Mouse (Mus musculus): ENCODE results near the gene Wdr91.

Wdr91 gene

GRCm38 (mm10) chr6:34919146-34919545 lies 8.5 kb upstream of the Wdr91 start:
- no peak for DNase-seq (ENCODE audit: low spot score in 2 of 2)

- DNase-seq (ENCODE audit: low spot score in 2 of 2): no peak
Observed at GRCm38 (mm10) chr6:34914462-34914861, 3.8 kb upstream of the Wdr91 start.

- no peak for DNase-seq (ENCODE audit: low spot score in 2 of 2)
Observed at GRCm38 (mm10) chr6:34913341-34914040, 2.8 kb upstream of the Wdr91 start.

GRCm38 (mm10) chr6:34909631-34910345 lies 888 bp downstream of the Wdr91 start:
- no peak for DNase-seq (ENCODE audit: low spot score in 2 of 2)

- no peak for DNase-seq (ENCODE audit: low spot score in 2 of 2)
Observed at GRCm38 (mm10) chr6:34907696-34908260, 2.9 kb downstream of the Wdr91 start.

- no peak for DNase-seq (ENCODE audit: low spot score in 2 of 2)
Observed at GRCm38 (mm10) chr6:34907121-34907614, 3.5 kb downstream of the Wdr91 start.

- no peak for DNase-seq (ENCODE audit: low spot score in 2 of 2)
Observed at GRCm38 (mm10) chr6:34906661-34907060, 4.0 kb downstream of the Wdr91 start.

- DNase-seq (ENCODE audit: low spot score in 2 of 2): no peak
Observed at GRCm38 (mm10) chr6:34906125-34906524, 4.6 kb downstream of the Wdr91 start.

- no peak for DNase-seq (ENCODE audit: low spot score in 2 of 2)
Observed at GRCm38 (mm10) chr6:34904361-34904760, 6.3 kb downstream of the Wdr91 start.

- DNase-seq (ENCODE audit: low spot score in 2 of 2): no peak
Observed at GRCm38 (mm10) chr6:34903851-34904250, 6.8 kb downstream of the Wdr91 start.

GRCm38 (mm10) chr6:34903441-34903840 lies 7.2 kb downstream of the Wdr91 start:
- no peak for DNase-seq (ENCODE audit: low spot score in 2 of 2)

- DNase-seq (ENCODE audit: low spot score in 2 of 2): no peak
Observed at GRCm38 (mm10) chr6:34902578-34902977, 8.1 kb downstream of the Wdr91 start.

GRCm38 (mm10) chr6:34901911-34902444 lies 8.7 kb downstream of the Wdr91 start:
- no peak for DNase-seq (ENCODE audit: low spot score in 2 of 2)

- DNase-seq (ENCODE audit: low spot score in 2 of 2): no peak
Observed at GRCm38 (mm10) chr6:34900990-34901389, 9.7 kb downstream of the Wdr91 start.

GRCm38 (mm10) chr6:34899127-34899526 lies 11.5 kb downstream of the Wdr91 start:
- no peak for DNase-seq (ENCODE audit: low spot score in 2 of 2)

GRCm38 (mm10) chr6:34896168-34896780 lies 14.4 kb downstream of the Wdr91 start:
- no peak for DNase-seq (ENCODE audit: low spot score in 2 of 2)

- no peak for DNase-seq (ENCODE audit: low spot score in 2 of 2)
Observed at GRCm38 (mm10) chr6:34895569-34895968, 15.1 kb downstream of the Wdr91 start.

GRCm38 (mm10) chr6:34889185-34889584 lies 21.5 kb downstream of the Wdr91 start:
- no peak for DNase-seq (ENCODE audit: low spot score in 2 of 2)

- DNase-seq (ENCODE audit: low spot score in 2 of 2): no peak
Observed at GRCm38 (mm10) chr6:34887131-34887850, 23.4 kb downstream of the Wdr91 start.

GRCm38 (mm10) chr6:34884724-34885123 lies 26.0 kb downstream of the Wdr91 start:
- DNase-seq (ENCODE audit: low spot score in 2 of 2): no peak

GRCm38 (mm10) chr6:34879911-34880475 lies 30.7 kb downstream of the Wdr91 start:
- no peak for DNase-seq (ENCODE audit: low spot score in 2 of 2)

Measured in urinary bladder, postnatal 4 days (tissue).